Mouse (Mus musculus): ENCODE measurements around the gene Ankrd39.
"Not testable (repeated sequence)": the region's sequence is repeated elsewhere in the genome, so short reads cannot be mapped to it uniquely, and the experiment has no call there.

The Ankrd39 gene

DNA sequence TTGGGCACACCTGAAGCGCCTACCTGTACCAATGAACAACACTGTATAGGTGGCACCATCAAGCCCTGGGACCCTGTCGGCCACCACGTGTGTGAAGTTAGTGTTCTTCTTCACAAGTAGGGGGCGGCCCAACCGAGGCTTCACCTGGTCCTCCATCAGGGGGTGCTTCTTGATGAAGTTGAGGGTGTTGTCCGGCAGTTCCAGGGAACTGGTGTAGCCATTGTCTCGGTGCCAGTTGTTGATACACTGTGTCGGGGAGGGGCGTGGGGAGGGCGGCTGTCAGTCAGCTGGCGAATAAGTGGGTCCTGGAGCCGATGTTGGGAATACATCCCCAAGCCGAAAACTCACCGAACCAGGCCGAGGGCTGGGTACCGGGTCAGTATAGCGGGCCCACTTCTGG lies 4.7 kb upstream of the Ankrd39 start:
- DNase-seq (ENCODE audit: low spot score), result no peak

DNA sequence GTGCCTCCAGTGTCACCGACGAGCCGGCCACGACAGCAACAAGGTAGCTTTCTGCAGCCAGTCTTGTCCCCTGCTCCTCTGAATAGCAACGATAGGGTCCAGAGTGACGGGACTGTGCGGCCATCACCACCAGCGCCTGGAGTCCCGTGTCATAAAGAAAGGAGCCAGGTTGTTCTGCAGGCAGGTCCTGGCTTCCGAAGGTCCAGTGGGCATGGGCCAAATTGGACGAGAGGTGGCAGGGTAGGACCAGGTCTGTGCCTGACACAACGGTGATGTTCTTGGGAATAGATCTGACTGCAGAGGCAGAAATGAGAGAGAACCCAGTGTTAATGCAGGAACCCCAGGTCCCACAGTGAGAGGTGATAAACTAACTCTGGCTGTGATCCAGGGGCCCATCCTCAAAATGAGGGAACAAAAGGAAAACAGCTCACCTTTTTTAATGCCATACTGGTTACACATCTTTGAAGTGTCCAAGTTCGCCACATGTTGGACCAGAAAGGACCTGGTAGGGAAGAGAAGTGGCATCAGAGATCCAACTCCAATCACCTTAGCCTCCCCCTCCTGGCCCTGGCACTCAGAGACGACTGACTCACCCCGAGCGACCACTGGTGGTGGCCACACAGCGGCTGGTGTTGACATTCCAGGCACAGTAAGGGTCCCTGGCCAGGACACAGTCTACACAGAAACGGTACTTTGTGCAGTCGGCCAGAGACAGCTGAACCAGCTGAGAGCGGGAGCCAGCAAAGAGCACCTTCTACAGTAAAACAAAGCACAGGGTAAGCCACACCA lies 3.0 kb upstream of the Ankrd39 start:
- DNase-seq (ENCODE audit: low spot score), result no peak

DNA sequence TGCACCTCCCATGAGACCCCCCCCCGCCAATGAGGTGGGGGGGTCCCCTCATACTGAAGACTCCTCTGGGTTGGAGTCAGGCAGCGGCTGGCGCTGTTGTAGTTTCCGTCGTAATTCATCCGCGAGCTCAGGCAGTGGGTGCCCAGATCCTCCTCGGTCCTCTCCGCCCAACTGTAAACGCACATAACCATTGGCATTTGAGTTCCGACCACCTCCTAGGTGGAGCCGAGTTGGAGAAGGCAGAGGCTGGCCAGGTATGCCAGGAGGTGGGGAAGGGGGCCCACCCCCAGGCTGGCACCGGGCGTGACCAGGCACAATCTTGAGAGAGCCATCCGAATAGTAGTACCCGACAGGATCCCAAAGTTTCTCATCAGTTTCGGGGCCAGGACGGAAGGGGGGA lies 2.2 kb upstream of the Ankrd39 start:
- no peak for DNase-seq (ENCODE audit: low spot score)

DNA sequence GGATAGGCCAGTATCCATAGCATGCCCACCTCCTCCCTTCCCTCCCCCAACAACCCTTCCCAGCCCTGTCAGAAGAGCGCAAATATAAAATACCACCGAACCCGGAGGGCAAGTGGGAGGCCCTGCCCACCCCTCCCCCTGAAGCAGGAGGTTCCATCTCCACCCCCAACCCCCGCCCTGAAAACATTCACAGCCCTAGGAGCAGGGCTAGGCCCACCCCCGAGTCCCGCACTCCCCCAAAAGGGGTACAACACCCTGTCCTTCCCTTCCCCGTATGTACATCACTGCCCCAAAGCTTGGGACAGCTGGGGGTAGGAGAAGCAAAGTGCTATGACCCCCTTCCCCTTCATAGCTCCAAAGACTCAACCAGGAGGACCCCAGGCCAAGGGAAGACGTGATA lies 1.5 kb upstream of the Ankrd39 start:
- DNase-seq (ENCODE audit: low spot score), result no peak

DNA sequence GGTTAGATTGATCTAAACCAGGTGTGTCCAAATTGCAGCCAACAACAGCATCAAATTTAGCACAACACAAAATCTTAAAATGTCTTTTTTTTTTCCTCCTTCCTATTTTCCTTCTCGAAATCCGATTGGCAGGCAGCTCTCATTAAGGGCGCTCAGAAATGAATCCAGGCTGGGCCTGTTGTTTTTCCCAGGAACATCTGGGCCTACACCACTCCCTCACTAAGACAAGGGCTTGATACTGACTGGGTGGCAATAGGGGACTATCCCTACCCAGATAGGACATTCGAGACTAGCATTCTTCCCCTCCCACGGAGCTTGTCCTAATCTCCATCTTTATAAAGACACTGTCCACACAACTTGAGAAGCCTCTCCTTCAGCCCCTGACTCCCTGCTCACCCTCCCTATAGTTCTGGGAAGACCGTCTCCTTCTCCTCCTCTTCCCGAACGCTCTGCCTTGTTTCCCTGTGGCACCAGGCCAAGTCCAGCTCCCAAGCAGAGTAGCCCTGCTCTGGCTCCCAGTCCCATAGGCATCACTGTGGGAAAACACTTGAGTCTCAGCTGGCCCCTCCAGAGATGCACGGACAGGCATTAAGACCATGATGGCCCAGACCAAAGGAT lies 845 bp upstream of the Ankrd39 start:
- no peak for DNase-seq (ENCODE audit: low spot score)

DNA sequence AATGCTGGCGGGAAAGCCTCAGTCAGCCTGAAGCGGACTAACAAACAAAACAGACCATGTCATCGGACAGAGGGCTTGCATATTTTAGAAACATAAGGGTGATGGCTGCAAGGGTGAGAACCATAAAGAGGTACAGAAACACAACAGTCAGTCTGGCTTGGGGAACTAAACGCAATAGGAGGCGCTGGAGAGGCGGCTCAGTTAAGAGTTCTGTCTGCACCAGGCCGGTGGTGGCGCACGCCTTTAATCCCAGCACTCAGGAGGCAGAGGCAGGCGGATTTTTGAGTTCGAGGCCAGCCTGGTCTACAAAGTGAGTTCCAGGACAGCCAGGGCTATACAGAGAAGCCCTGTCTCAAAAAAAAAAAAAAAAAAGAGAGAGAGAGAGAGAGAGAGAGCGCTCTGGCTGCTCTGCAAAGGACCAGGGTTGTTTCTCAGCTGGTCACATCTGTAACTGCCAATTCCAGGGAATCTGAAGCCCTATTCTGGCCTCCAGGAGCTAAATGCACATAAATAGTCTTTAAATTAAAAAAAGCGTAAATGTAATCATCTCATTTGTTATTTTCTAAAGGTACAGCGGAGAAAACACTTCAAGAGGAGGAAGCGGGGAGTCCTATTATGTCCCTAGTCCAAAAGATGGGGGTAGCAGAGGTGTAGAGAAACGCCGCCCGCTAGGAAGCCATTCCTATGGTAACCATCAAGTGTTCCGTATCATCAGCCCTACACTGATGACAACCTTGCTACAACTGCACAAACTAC lies 1.2 kb downstream of the Ankrd39 start:
- no peak for DNase-seq (ENCODE audit: low spot score)

DNA sequence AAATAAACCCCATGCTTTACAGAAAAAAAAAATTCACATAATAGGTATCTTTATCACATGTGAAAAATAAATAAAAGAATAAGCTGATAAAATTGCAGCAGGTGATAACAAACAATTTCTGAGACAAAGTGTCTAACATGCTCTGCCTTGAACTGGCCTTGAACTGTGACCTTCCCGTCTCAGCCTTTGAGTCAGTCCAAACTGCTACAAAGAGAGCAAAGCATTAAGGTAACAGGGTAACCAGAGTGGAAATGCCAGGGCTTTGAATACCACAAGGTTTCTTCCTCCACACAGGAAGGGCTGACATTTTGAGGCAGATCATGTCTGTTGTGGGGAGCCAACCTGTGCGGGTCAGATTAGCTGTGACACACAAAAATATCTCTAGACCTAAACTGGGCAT lies 1.9 kb downstream of the Ankrd39 start:
- no peak for DNase-seq (ENCODE audit: low spot score)

DNA sequence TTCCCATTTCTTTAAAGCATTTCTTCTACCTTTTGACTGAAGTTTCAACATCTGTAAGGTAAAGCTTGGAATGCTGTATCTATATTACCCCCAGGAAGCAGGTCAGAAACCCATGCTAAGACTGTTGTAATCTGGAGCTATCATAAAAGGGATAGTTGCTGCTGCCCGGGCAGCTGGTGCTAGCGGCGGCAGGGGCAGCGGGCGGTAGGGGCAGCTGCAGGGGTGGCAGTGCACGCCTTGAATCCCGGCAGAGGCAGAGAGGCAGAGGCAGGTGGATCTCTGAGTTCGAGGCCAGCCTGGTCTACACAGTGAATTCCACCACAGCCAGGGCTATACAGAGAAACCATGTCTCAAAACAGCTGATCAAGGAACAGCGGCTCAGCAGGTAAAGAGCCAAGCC lies 4.3 kb downstream of the Ankrd39 start:
- no peak for DNase-seq (ENCODE audit: low spot score)

DNA sequence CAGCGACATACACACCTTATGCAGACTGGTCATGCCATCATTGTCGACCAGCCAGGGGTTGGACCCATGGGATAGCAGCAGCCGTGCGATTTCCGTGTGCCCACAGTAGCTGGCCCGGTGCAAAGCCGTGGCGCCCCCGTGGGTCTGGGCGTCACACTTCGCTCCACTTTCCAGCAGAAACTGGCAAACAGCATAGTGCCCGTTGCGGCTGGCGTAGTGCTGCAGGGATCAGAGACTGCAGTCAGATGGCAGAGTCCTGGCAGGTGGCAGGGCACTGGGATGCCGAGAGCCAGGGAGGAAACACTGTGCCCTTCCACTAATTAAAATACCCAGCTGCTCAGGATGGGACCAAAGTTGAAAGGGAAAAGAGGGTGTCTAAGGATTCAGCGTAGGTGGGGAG lies 5.4 kb downstream of the Ankrd39 start:
- DNase-seq (ENCODE audit: low spot score), result no peak

DNA sequence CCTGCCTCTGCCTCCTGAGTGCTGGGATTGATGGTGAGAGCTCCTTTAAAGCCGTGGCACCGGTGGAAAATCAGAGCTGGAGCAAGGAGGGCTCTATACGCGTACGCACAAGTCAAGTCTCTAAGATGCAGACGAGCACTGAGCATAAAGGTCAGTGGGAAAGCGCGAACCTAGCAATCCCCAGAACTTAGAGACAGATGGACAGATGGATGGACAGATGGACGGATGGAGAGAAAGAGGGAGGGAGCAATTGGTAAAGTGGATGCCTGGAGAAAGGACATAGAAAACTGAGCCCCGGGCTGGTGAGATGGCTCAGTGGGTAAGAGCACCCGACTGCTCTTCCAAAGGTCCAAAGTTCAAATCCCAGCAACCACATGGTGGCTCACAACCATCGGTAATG lies 6.4 kb downstream of the Ankrd39 start:
- DNase-seq (ENCODE audit: low spot score), result no peak

DNA sequence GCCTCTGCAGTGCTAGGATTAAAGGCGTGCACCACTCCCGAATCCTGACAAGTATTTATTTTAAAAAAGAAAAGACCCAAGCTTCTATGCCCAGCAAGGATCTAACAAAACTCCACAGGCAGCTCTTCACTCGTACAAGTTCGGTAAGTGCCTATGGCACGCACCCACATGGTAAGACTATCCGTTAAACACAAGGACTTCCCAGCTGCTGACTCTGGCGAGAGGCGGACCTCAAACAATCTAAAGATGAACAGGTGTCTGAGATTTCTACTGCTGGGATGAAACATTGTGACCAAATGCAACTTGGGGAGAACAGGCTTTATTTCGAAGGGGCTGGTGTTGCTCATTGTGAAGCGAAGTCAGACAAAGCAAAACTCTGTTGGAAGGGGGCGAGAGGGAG lies 7.1 kb downstream of the Ankrd39 start:
- no peak for DNase-seq (ENCODE audit: low spot score)

DNA sequence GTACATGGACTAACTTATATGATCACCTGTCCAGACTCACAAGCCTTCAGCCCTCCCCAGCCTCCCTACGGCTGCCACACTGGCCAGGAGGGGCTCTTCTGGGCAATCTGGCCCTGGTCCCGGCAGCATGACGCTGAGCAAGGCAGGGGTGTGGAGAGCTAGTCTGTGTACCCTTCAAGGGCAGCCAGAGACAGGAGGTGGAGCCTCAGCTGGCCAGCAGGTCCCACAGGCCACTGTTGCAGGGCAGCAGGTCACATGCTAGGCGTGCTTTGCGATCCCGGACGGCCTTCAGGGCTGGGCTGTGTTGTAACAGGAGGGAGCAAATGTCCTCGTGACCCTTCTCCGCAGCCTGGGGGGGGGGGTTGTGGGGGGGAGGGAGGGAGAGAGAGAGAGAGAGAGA lies 8.1 kb downstream of the Ankrd39 start, which contains the start of gene Gm42417:
Gm42417 (minus strand) TSS at position 244 of the 400 bp plus-strand sequence.
- no peak for DNase-seq (ENCODE audit: low spot score)

DNA sequence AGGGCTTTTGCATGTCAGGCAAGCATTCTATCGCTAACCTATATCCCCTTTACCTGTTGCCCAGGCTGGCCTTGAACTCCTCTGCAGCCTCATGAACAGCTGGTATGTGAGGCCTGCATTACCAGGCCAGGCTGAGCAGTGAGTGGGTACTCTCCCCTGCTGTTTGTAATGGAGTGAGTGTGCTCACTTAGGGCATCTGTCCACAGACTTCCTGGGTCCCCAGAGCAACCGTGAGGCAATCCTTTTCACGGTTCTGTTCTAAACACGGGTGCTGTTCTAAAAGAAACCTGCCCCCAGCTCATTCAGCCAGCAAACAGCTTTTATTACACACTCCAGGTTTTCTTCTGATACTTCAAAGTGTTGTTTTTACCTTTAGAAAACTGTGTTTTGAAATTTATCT lies 8.5 kb downstream of the Ankrd39 start:
- no peak for DNase-seq (ENCODE audit: low spot score)

DNA sequence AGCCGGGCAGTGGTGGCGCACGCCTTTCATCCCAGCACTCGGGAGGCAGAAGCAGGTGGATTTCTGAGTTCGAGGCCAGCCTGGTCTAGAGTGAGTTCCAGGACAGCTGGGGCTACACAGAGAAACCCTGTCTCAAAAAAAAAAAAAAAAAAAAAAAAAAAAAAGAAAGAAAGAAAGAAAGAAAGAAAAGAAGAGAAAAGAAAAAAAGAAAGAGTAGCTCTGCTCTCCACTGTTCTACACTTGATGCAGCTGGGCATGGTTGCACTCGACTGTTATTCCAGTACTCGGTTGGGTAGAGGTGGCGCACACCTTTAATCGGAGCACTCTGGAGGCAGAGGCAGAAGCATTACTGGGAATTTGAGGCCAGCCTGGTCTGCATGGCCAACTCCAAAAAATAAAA lies 10.5 kb downstream of the Ankrd39 start, which contains the start of gene Ankrd23:
Ankrd23 (minus strand) TSS at position 101 of the 400 bp plus-strand sequence.
- DNase-seq (ENCODE audit: low spot score), result not testable (repeated sequence)

DNA sequence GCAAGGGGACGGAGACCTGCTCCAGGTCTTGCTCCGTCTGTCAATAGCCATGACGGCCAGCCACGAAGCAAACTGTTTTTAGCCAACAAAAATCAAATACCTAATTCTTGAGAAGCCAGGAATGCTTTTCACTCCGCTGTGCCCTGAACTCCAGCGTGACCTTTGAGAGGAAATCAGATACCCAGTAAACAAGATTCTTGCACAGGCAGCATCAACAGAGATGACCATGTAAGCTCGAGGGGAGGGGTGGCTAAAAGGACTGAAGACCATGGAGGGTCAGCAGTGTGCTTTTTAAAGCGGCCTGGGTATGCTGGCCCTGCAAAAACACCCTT lies 10.9 kb downstream of the Ankrd39 start:
- DNase-seq (ENCODE audit: low spot score), result no peak

DNA sequence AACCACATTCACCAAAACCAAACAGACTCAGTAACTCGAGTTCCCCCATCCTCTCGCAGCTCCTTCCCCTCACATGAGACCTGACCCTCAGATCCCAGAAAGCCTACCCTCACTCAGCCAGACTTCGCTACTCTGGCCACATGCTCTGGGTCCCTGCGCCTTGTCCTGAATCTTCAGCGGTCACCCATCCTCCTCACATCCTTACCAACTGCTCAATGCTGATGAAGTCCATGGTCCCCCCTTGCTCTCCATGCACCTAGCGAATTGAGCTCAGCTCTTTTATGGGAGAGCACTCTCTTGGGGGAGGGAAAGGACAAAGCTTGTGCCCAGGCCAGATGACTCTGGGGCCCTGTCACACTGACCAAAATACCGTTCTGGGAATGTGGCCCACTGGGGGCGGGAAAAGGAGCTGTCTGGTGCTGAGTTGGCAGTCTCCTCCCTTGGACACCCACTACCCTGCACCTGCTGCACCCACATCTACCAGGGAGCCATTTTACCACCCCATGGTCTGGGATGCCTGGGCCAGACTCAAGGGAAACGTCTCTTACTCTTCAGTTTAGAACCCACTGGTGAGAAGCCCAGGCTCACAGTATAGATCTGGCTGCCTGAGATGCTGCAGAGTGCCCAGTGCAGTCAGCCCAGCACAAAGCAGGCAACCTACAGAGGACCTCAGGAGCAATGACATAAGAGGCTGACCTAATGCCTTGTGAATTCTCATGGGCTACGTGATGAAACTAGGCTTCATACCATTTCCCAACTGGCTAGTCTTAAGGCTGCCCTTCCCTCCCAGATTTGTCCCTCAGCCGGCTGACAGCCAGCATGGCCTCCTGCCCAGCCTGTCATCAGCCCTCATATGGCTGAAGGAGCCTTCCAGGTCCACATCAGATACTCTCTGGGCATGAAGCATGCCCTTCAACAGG lies 11.5 kb downstream of the Ankrd39 start:
- no peak for DNase-seq (ENCODE audit: low spot score)

DNA sequence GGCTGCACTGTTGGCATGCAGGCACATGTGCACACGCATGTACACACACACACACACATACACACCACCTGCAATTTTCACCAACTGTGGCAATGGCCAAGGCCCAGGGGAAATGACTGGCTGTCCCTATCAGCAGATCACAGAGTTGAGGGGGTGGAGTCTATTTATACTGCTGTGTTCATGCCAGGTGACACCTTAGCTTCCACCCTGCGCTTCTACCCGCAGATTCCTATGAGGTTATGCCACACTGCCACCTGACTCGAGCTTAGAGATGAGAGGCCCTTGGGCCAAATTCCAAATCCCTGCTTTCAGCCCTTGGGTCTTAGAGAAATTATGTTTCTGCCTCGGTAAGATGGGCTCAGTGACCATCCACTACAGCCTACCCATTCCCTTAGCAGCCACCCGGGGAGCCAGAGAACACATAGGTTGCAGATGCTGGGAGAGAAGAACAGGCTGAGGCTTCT lies 12.6 kb downstream of the Ankrd39 start:
- DNase-seq (ENCODE audit: low spot score), result no peak

DNA sequence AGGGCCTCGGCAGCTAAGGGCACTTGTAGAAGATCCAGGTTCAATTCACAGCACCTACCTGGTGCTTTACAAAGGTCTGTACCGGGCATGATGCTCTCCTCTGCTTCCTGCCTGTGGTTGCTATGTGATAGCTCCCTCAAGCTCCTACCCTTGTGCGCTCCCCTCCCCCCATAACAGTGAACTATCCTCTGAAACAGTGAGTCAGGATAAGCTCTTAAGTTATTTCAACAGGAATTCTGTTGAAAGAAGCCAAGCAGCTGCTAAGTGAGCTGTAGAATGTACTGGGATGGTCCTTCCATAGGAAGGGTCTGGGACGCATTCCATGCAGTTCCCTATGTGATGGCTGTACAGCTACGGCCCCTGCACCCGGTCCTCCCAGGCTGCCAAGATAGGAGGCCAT lies 13.7 kb downstream of the Ankrd39 start:
- DNase-seq (ENCODE audit: low spot score), result no peak

DNA sequence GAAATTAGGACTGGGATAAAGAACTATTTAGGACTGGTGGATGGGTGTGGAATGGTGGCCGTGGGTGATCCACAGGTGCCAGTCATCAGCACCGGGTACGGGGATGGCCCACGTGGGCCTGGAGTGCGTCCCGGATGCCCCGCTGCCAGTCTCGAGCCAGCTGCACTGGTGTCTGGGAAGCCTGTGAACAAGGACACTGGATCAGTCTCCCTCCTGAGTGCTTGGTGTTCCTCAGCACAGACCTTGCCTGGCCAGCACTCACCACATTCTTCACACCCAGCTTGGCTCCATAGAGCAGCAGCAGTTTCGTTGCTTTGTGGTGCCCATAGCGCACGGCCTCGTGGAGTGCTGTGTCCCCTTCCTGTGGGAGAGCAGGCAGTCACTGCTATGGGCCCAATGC lies 15.8 kb downstream of the Ankrd39 start:
- DNase-seq (ENCODE audit: low spot score), result no peak

DNA sequence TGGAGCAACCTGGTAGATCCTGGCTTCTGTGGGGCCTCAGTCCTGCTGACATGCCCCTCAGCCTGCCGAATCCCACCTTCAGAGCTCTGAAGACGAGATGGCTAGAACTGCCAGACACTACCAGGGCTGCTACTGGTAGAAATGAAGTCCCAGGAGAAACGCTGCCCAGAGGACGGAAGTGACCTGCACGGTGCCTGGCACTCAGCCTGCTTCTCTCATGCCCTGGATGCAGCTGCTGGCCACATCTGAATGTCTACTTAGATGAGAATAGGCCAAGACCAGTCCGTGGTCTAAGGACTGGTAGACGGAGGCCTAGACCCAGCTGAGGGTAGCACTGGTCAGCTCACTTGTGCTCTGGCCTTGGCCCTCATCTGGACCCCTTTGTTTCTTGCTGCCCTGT lies 16.3 kb downstream of the Ankrd39 start:
- DNase-seq (ENCODE audit: low spot score), result no peak

DNA sequence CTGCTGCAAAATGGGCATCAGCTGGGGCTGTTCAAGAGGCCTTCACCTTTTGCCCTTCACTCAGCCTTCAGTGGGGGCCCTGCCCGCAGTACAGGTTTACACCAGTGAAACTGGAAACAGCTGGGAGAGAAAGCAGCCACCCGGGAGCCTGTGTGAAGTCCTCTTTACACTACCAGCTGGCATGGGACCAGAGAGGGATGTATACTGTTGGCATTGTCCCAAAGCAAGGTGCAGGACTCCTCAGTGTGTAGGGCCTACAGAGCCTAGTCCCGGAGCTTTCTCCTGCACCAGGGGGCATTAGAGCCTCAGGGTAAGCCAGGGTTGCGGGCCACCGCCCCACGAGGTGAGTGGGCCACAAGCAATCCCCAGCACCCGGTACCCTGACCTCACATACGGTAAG lies 16.8 kb downstream of the Ankrd39 start:
- DNase-seq (ENCODE audit: low spot score), result no peak

DNA sequence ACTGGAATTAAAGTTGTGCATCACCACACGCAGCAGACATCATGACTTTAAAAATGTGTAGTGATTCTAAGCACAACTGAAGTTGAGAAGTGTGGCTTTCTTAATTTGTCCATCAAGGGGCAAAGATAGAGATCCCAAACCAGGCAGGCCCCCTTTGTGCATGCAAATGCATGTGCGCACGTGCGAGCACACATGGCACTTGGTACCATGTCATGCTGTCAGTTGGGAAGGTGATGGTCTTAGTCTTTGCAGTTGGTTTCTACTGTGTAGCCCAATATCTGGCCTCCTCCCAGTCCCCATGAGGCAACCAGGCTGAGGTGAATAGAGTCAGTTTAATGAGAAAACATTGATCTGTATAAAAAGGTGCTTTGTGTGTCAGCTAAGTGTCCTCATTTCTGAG lies 17.4 kb downstream of the Ankrd39 start:
- DNase-seq (ENCODE audit: low spot score), result no peak
